ENCODE assay signal across 31 mouse cellular contexts in the genomic region with DNA sequence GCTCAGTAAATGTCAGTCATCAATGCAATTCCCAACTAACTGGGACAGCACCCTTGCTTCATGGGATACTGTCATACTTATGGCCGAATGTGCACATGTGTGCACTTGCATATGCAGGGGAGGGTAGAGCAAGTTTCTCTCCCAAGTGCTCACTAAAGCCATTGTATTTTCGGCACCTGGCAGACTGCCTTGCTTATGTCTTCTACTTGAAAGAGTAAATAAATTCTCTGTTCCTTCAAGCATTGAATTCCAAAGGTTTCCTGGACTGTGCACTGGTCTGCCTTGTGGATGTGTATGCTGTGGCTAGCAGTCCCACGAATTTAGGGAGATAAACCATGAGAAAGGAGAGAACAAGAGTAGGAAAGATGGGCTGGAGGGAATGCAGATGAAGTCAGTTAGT. TPM values are rescaled to one million over a fixed set of nuclear protein-coding genes. Genes with fewer than 3 reads are reported as not detected.
DNase-seq lines count a peak whose midpoint lies in the region; ATAC-seq lines count a peak whose summit lies in the region.
"Had no signal": no experiment of that assay in that cellular context is flagged by ENCODE, and none has a peak within 500 bp of the region (broad histone marks: within the 10 kb centered on the region; RNA-seq: fewer than 3 reads in every experiment).

No protein-coding gene starts in this region.

- H3K27ac ChIP-seq in kidney, embryonic 16.5 days (ENCODE audit: low read length) = no peak overlapping the region
- peak overlapping the region; percentile 43 for H3K27ac ChIP-seq in liver, embryonic 16.5 days (ENCODE audit: low read length)
- H3K27ac ChIP-seq in midbrain, embryonic 11.5 days (ENCODE audit: low read depth, low read length) = no peak overlapping the region
- H3K27ac ChIP-seq: embryonic facial prominence, embryonic 13.5 days; heart, embryonic 13.5 days; hindbrain, embryonic 10.5 days; hindbrain, embryonic 15.5 days; kidney, postnatal 0 days; left cerebral cortex, adult 2 months; limb, embryonic 12.5 days; liver, embryonic 14.5 days; macrophage; midbrain, embryonic 12.5 days; neural tube, embryonic 12.5 days; stomach, postnatal 0 days had no signal

- DNase-seq in kidney, postnatal 10 days = peak; percentile 55
- DNase-seq in midbrain, embryonic 11.5 days (ENCODE audit: low spot score, missing footprints) = no peak
- no peak for DNase-seq in right cerebral cortex, postnatal 10 days (ENCODE audit: low spot score in 2 of 2)
- DNase-seq: adrenal gland, postnatal 25 days; cerebellum, adult 11-12 months; cerebellum, adult 9-11 months; forebrain, postnatal 0 days; heart, postnatal 10 days; right cerebral cortex, adult 18-20 months; right cerebral cortex, postnatal 4 days; thymus, adult 18-20 months; thymus, postnatal 25 days had no signal

- H3K4me2 ChIP-seq in kidney, embryonic 16.5 days (replicated peaks; ENCODE audit: low read depth, low read length) = no peak overlapping the region
- no peak overlapping the region for H3K4me2 ChIP-seq in liver, embryonic 16.5 days (ENCODE audit: low read depth, low read length)
- H3K4me2 ChIP-seq in midbrain, embryonic 11.5 days = no peak overlapping the region
- H3K4me2 ChIP-seq: embryonic facial prominence, embryonic 13.5 days; heart, embryonic 13.5 days; hindbrain, embryonic 15.5 days; limb, embryonic 12.5 days; midbrain, embryonic 12.5 days; neural tube, embryonic 12.5 days had no signal

- H3K36me3 ChIP-seq in kidney, embryonic 16.5 days (ENCODE audit: insufficient read depth, low read length) = no peaks in the 10 kb centered on the region
- peaks cover 99% of the 10 kb centered on the region for H3K36me3 ChIP-seq in megakaryocyte, embryonic 14.5 days (replicated peaks; ENCODE audit: low read length)
- no peaks in the 10 kb centered on the region for H3K36me3 ChIP-seq in liver, embryonic 16.5 days (ENCODE audit: control insufficient read depth, insufficient read depth)
- no peaks in the 10 kb centered on the region for H3K36me3 ChIP-seq in midbrain, embryonic 11.5 days (ENCODE audit: control insufficient read depth, insufficient read depth, low read length)
- H3K36me3 ChIP-seq: embryonic facial prominence, embryonic 13.5 days; heart, embryonic 13.5 days; hindbrain, embryonic 10.5 days; hindbrain, embryonic 15.5 days; limb, embryonic 12.5 days; midbrain, embryonic 12.5 days; neural tube, embryonic 12.5 days had no signal

- 49% methylated on average over 3 of the region's 3 CpGs for WGBS in kidney, embryonic 16.5 days
- WGBS in liver, embryonic 16.5 days (ENCODE audit: insufficient replicate concordance) = 44% methylated on average over 3 of the region's 3 CpGs
- 86% methylated on average over 3 of the region's 3 CpGs for WGBS in midbrain, embryonic 11.5 days

- no peak for ATAC-seq in kidney, embryonic 16.5 days (ENCODE audit: low FRiP score, low TSS enrichment)
- no peak for ATAC-seq in megakaryocyte, adult 5-6 weeks (ENCODE audit: poor library complexity, severe bottlenecking)
- no peak for ATAC-seq in liver, embryonic 16.5 days (ENCODE audit: low read depth)
- ATAC-seq in midbrain, embryonic 11.5 days (ENCODE audit: low FRiP score) = no peak
- ATAC-seq: CD4-positive, CD25-positive, alpha-beta regulatory T cell, adult 4 months; forebrain, postnatal 0 days; inflammation-experienced regulatory T-cells, adult 6 months had no signal

- H3K4me3 ChIP-seq in kidney, embryonic 16.5 days (ENCODE audit: low read length) = no peak overlapping the region
- peak overlapping the region; percentile 62 for H3K4me3 ChIP-seq in megakaryocyte, embryonic 14.5 days (replicated peaks)
- no peak overlapping the region for H3K4me3 ChIP-seq in liver, embryonic 16.5 days (ENCODE audit: low read depth, low read length)
- H3K4me3 ChIP-seq in midbrain, embryonic 11.5 days (ENCODE audit: low read depth, low read length) = no peak overlapping the region
- H3K4me3 ChIP-seq: embryonic facial prominence, embryonic 13.5 days; heart, embryonic 13.5 days; hindbrain, embryonic 10.5 days; hindbrain, embryonic 15.5 days; left cerebral cortex, adult 2 months; limb, embryonic 12.5 days; midbrain, embryonic 12.5 days; myocyte; neural tube, embryonic 12.5 days had no signal

- peaks cover 12% of the 10 kb centered on the region; the same call in 1 of the 2 replicates for H3K4me1 ChIP-seq in kidney, embryonic 16.5 days (ENCODE audit: insufficient read depth, low read length)
- peaks cover 99% of the 10 kb centered on the region for H3K4me1 ChIP-seq in megakaryocyte, embryonic 14.5 days
- peaks cover 39% of the 10 kb centered on the region for H3K4me1 ChIP-seq in liver, embryonic 16.5 days (ENCODE audit: control insufficient read depth, low read depth, low read length)
- no peaks in the 10 kb centered on the region for H3K4me1 ChIP-seq in midbrain, embryonic 11.5 days (ENCODE audit: control insufficient read depth, insufficient read depth, low read length)
- H3K4me1 ChIP-seq: midbrain, embryonic 12.5 days; neural tube, embryonic 12.5 days had no signal

- H3K9ac ChIP-seq in kidney, embryonic 16.5 days (replicated peaks; ENCODE audit: low read length) = no peak overlapping the region
- H3K9ac ChIP-seq in liver, embryonic 16.5 days (ENCODE audit: low read depth, low read length) = no peak overlapping the region
- no peak overlapping the region for H3K9ac ChIP-seq in midbrain, embryonic 11.5 days (ENCODE audit: low read length)
- H3K9ac ChIP-seq: embryonic facial prominence, embryonic 13.5 days; forebrain, postnatal 0 days; heart, embryonic 13.5 days; hindbrain, embryonic 15.5 days; limb, embryonic 12.5 days; liver, embryonic 14.5 days; midbrain, embryonic 12.5 days; neural tube, embryonic 12.5 days had no signal

- H3K27me3 ChIP-seq in kidney, embryonic 16.5 days (ENCODE audit: insufficient read depth, low read length) = no peaks in the 10 kb centered on the region
- no peaks in the 10 kb centered on the region for H3K27me3 ChIP-seq in megakaryocyte, embryonic 14.5 days (replicated peaks)
- H3K27me3 ChIP-seq in liver, embryonic 16.5 days (ENCODE audit: control insufficient read depth, insufficient read depth, low read depth, low read length) = no peaks in the 10 kb centered on the region
- no peaks in the 10 kb centered on the region for H3K27me3 ChIP-seq in midbrain, embryonic 11.5 days (ENCODE audit: control insufficient read depth, insufficient read depth, low read length)
- H3K27me3 ChIP-seq: embryonic facial prominence, embryonic 13.5 days; hindbrain, embryonic 15.5 days; limb, embryonic 12.5 days; midbrain, embryonic 12.5 days; neural tube, embryonic 12.5 days had no signal

- H3K9me3 ChIP-seq in kidney, embryonic 16.5 days (ENCODE audit: low read length) = peaks cover 9% of the 10 kb centered on the region; the same call in 1 of the 2 replicates
- peaks cover 23% of the 10 kb centered on the region for H3K9me3 ChIP-seq in megakaryocyte, embryonic 14.5 days
- H3K9me3 ChIP-seq in liver, embryonic 16.5 days (replicated peaks; ENCODE audit: control insufficient read depth, low read length) = no peaks in the 10 kb centered on the region
- no peaks in the 10 kb centered on the region for H3K9me3 ChIP-seq in midbrain, embryonic 11.5 days (ENCODE audit: control insufficient read depth, low read length)
- H3K9me3 ChIP-seq: hindbrain, embryonic 15.5 days; neural tube, embryonic 12.5 days had no signal

RNA-seq across cellular contexts. Expression of a gene that starts 52.5 kb away (rescaled TPM):
- polyA plus RNA-seq in kidney, embryonic 16.5 days (2015; fragmentation: Nextera tagmentation; extraction: Ambion mirVana) = 28.0 and 32.8 TPM in 2 replicates
- polyA plus RNA-seq in megakaryocyte, embryonic 14.5 days (2012; ENCODE audit: insufficient read depth, low replicate concordance) = 102 and 296 TPM in 2 replicates
- 54.5 and 60.9 TPM in 2 replicates for total RNA-seq in megakaryocyte, adult 5-6 weeks (2015)
- total RNA-seq in megakaryocyte, adult 5-6 weeks (2017) = 9.5 and 21.8 TPM in 2 replicates
- polyA plus RNA-seq in liver, embryonic 16.5 days (2015; fragmentation: Nextera tagmentation; extraction: Ambion mirVana) = 17.5 and 19.8 TPM in 2 replicates
- polyA plus RNA-seq in midbrain, embryonic 11.5 days (2014; fragmentation: Nextera tagmentation; extraction: Ambion mirVana) = 25.2 and 25.8 TPM in 2 replicates

RNA-seq across cellular contexts. Expression of a gene that starts 53.3 kb away (rescaled TPM):
- 8.4 and 9.2 TPM in 2 replicates for polyA plus RNA-seq in kidney, embryonic 16.5 days (2015; fragmentation: Nextera tagmentation; extraction: Ambion mirVana)
- polyA plus RNA-seq in megakaryocyte, embryonic 14.5 days (2012; ENCODE audit: insufficient read depth, low replicate concordance) = 165 and 265 TPM in 2 replicates
- total RNA-seq in megakaryocyte, adult 5-6 weeks (2015) = 22.3 and 25.1 TPM in 2 replicates
- 33.0 and 43.3 TPM in 2 replicates for total RNA-seq in megakaryocyte, adult 5-6 weeks (2017)
- 10.8 and 12.8 TPM in 2 replicates for polyA plus RNA-seq in liver, embryonic 16.5 days (2015; fragmentation: Nextera tagmentation; extraction: Ambion mirVana)
- polyA plus RNA-seq in midbrain, embryonic 11.5 days (2014; fragmentation: Nextera tagmentation; extraction: Ambion mirVana) = 1.5 TPM in 2 replicates
- polyA plus RNA-seq: myocyte had no signal

Comparison
In these comparisons a context has a peak if more than half of its experiments do, and no peak if none do; other contexts are left out.
1. RNA of a gene that starts 53.3 kb away (polyA plus RNA-seq): 165 to 265 TPM in megakaryocyte, embryonic 14.5 days; 10.8 to 12.8 TPM in liver, embryonic 16.5 days, 8.4 to 9.2 TPM in kidney, embryonic 16.5 days and 1.5 TPM in midbrain, embryonic 11.5 days; every median in the first group is over 10 times any median in the second.